Mouse (Mus musculus): ENCODE measurements around the gene Gm21974.
A peak's percentile ranks its signal among the peaks of the same experiment; 100 is the strongest.

DNA sequence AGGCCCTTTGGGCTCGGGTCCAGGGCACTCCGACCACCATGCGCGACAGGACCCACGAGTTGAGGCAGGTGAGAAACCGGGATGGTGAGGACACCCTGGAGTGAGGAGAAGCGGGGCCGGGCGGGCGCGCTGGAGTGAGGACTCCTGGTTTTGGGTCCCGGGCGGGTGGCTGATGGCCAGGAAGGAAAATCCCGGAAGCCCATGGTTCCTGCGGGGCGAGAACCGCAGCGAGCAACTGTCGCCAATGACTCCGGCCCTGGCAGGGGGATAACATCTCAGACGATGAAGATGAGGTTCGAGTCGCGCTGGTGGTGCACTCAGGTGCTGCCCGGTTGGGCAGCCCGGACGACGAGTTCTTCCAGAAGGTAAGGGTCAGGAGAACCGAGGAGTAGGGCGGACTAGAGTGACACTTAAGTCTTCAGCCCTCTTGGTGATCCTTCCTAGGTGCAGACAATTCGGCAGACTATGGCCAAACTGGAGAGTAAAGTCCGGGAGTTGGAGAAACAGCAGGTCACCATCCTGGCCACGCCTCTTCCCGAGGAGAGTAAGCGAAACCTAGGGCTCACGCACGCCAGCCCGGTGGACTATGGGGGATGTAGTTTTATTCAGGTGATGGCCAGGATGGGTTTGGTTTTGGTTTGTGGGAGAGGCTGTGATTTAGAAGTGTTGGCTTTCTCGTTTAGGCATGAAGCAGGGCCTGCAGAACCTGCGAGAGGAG, 53.1 kb downstream of the Gm21974 start:
- TF ChIP-seq ZNF384 (IDR thresholded peaks at IDR 0.05; ENCODE audit: low read depth, low read length), result no peak
- TF ChIP-seq MXI1 (IDR thresholded peaks at IDR 0.05; ENCODE audit: low read depth, low read length), result peak; percentile 87
- TF ChIP-seq POLR2A (IDR thresholded peaks at IDR 0.05; ENCODE audit: low read depth, low read length), result peak; percentile 61
- no peak for TF ChIP-seq CTCF (conservative IDR thresholded peaks at IDR 0.05 in 1 of 2, IDR thresholded peaks at IDR 0.05 in 1 of 2; ENCODE audit: low read depth in 2 of 2, low read length in 2 of 2)
- peak; percentile 13; the same call in 1 of the 2 replicates for TF ChIP-seq GABPA (IDR thresholded peaks at IDR 0.05; ENCODE audit: insufficient replicate concordance, low read depth, low read length)
- no peak for TF ChIP-seq ETS1 (conservative IDR thresholded peaks at IDR 0.05; ENCODE audit: low read depth, low read length)
